Mouse (Mus musculus) adrenal gland, adult (tissue): ENCODE data around the gene Lipm.

Experiments used
- DNase-seq, 2 experiments: peaks; one replicate each; pipeline ENCODE4 v3.0.0; 2022 to 2023; ENCODE audit warnings: low spot score in 1 of 2; ENCODE audit not compliant: inconsistent age in 2 of 2

Gene Lipm

GRCm38 (mm10) chr19:34100633-34101032 lies at the start of gene Lipm:
TSS of gene Lipm (plus strand) at chr19:34100933.
- DNase-seq: no peak

GRCm38 (mm10) chr19:34051502-34051901 lies 49.2 kb upstream of the Lipm start:
- peak in 1 of 2 experiments; percentile 23 for DNase-seq

- no peak for DNase-seq
Measured at GRCm38 (mm10) chr19:34063547-34063946, 37.2 kb upstream of the Lipm start.

- DNase-seq: no peak
Measured at GRCm38 (mm10) chr19:34064059-34064458, 36.7 kb upstream of the Lipm start.

- DNase-seq: peak in 1 of 2 experiments; percentile 61
Measured at GRCm38 (mm10) chr19:34066779-34067472, 33.8 kb upstream of the Lipm start, which contains the start of gene Lipn. TSS of gene Lipn (plus strand) at chr19:34067358.

- DNase-seq: no peak
Measured at GRCm38 (mm10) chr19:34074239-34074638, 26.5 kb upstream of the Lipm start.

- DNase-seq: no peak
Measured at GRCm38 (mm10) chr19:34078130-34078529, 22.6 kb upstream of the Lipm start.

- no peak for DNase-seq
Measured at GRCm38 (mm10) chr19:34089011-34089680, 11.6 kb upstream of the Lipm start.

- no peak for DNase-seq
Measured at GRCm38 (mm10) chr19:34095381-34095780, 5.4 kb upstream of the Lipm start.

- DNase-seq: peak in 1 of 2 experiments; percentile 51
Measured at GRCm38 (mm10) chr19:34096228-34096627, 4.5 kb upstream of the Lipm start.

- DNase-seq: no peak
Measured at GRCm38 (mm10) chr19:34101888-34102287, 1.2 kb downstream of the Lipm start.

GRCm38 (mm10) chr19:34104841-34105240 lies 4.1 kb downstream of the Lipm start:
- DNase-seq: peak; percentile 5 to 60

GRCm38 (mm10) chr19:34119102-34119501 lies 18.4 kb downstream of the Lipm start:
- DNase-seq: peak in 1 of 2 experiments; percentile 11

- DNase-seq: no peak
Measured at GRCm38 (mm10) chr19:34119653-34120052, 18.9 kb downstream of the Lipm start.

GRCm38 (mm10) chr19:34120107-34120731 lies 19.5 kb downstream of the Lipm start:
- no peak for DNase-seq

GRCm38 (mm10) chr19:34138720-34139430 lies 38.1 kb downstream of the Lipm start:
- peak in 1 of 2 experiments; percentile 48 for DNase-seq

GRCm38 (mm10) chr19:34139431-34140046 lies 38.8 kb downstream of the Lipm start:
- no peak for DNase-seq

- DNase-seq: no peak
Measured at GRCm38 (mm10) chr19:34148421-34148820, 47.7 kb downstream of the Lipm start.

- peak in 1 of 2 experiments; percentile 63 for DNase-seq
Measured at GRCm38 (mm10) chr19:34151909-34152308, 51.2 kb downstream of the Lipm start.

- DNase-seq: no peak
Measured at GRCm38 (mm10) chr19:34153263-34154144, 52.8 kb downstream of the Lipm start.
